Mouse (Mus musculus): ENCODE data around the gene Rsph6a. TPM values are rescaled to one million over a fixed set of nuclear protein-coding genes. Genes with fewer than 3 reads are reported as not detected.
"Not testable (repeated sequence)": the region's sequence is repeated elsewhere in the genome, so short reads cannot be mapped to it uniquely, and the experiment has no call there.

The Rsph6a gene
- polyA plus RNA-seq, 1 experiment from 2014 or later, result not detected

DNA sequence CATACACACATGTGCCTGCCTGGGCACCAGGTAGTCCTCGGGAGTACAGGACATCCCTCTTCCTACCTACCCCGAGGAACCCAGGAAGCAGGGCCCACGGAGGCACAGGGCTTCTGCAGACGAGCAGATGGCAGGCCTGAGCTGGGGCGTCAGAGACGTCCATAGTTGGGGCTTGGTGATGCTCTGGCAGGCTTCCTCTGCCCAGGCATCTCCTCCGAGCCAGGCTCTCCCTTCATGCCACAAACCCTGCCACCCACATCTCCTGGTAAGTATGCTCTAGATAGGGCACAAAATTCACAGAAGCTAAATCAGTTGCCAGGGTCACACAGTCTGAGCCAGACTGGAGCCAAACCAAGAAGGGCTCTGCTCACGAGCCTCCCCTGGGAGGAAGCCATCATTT lies 4.3 kb upstream of the Rsph6a start:
- Histone ChIP-seq H3K27ac (no peak overlapping the region), H3K4me2 (replicated peaks) (no peak overlapping the region), H3K27me3 (no peaks in the 10 kb centered on the region), H3K9me3 (no peaks in the 10 kb centered on the region), H3K36me3 (peaks cover 94% of the 10 kb centered on the region), H3K4me1 (peaks cover 11% of the 10 kb centered on the region), H3K9ac (no peak overlapping the region), H3K4me3 (no peak overlapping the region)
- ATAC-seq (ENCODE audit: low FRiP score, low read depth), result no peak
- WGBS, result 81% methylated on average over 8 of the region's 8 CpGs

DNA sequence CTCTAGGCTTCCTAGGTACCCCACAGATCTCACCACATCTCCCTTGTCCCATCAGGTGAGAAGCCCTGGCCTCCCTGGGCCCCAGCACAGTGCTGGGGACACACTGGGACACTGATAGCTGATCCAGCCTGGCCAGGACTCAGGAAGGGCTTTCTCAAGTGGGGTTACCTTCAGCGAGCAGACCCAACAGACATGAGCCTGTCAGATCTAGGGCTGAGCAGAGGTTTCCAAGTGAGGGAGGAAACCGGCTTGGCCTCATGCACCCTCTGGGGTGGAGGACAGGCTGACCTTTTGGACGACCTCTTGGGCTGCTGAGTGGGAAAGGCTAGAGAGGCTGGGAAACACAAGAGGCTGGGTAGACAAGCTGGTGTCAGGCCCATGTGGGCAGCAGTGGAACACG lies 3.3 kb upstream of the Rsph6a start:
- peaks cover 88% of the 10 kb centered on the region for H3K36me3 ChIP-seq
- WGBS, result 72% methylated on average over 4 of the region's 4 CpGs
- H3K9ac ChIP-seq, result no peak overlapping the region
- H3K4me2 ChIP-seq (replicated peaks), result no peak overlapping the region
- no peak overlapping the region for H3K4me3 ChIP-seq
- no peaks in the 10 kb centered on the region for H3K27me3 ChIP-seq
- ATAC-seq (ENCODE audit: low FRiP score, low read depth), result no peak
- H3K4me1 ChIP-seq, result peaks cover 11% of the 10 kb centered on the region
- H3K27ac ChIP-seq, result no peak overlapping the region
- no peaks in the 10 kb centered on the region for H3K9me3 ChIP-seq

DNA sequence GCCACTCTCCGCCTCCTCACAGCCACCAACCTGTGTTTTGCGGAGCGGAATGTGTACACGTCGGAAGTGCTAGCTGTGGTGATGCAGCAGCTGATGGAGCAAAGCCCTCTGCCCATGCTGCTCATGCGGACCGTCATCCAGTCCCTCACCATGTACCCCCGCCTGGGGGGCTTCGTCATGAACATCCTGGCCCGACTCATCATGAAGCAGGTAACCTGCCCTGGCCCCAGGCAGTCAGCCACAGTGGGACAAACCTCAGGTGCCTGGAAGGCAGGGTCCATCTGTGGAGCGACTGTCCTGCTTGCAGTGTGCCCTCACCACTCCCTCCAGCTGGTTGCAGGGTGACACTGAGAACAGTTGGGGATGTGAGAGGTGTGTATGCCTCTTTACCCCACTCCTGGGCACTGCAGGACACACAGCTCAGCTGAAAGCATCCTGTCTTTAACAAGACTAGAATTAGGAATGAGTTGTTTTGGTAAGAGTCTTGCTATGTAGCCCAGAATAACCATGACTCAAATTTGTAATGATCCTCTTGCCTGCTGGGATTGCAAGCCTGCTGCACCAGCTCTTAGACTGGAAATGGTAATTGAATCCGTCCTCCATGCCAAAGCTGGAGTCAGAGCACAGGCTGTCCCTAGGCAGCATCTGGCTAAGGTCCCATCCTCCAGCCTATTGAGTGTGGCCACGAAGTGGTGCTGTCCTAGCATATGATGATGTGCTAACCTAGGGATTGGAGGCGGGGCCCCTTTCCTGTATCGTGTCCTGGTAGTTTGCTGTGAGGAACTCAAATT lies 1.9 kb upstream of the Rsph6a start:
- no peak for ATAC-seq (ENCODE audit: low FRiP score, low read depth)
- Histone ChIP-seq H3K27me3 (no peaks in the 10 kb centered on the region), H3K36me3 (peaks cover 79% of the 10 kb centered on the region), H3K9ac (no peak overlapping the region), H3K4me3 (no peak overlapping the region), H3K4me2 (replicated peaks) (no peak overlapping the region), H3K9me3 (no peaks in the 10 kb centered on the region), H3K27ac (no peak overlapping the region), H3K4me1 (peaks cover 11% of the 10 kb centered on the region)
- 88% methylated on average over 15 of the region's 15 CpGs for WGBS

DNA sequence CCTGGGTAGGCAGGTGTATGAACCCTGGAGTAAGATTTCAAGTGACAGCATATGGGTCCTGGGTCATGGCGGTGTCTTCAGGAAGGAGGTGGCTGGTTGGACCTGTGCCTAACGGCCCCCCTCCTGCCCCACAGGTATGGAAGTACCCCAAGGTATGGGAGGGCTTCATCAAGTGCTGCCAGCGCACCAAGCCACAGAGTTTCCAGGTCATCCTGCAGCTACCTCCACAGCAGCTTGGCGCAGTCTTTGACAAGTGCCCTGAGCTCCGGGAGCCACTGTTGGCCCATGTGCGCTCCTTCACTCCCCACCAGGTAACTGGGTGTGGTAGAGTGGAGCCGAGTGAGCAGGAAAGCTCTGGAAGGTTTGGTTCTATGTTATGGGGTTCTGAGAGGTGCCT lies 1.4 kb upstream of the Rsph6a start:
- H3K27me3 ChIP-seq, result no peaks in the 10 kb centered on the region
- no peak overlapping the region for H3K27ac ChIP-seq
- no peak overlapping the region for H3K4me2 ChIP-seq (replicated peaks)
- H3K36me3 ChIP-seq, result peaks cover 73% of the 10 kb centered on the region
- H3K9me3 ChIP-seq, result no peaks in the 10 kb centered on the region
- no peak overlapping the region for H3K9ac ChIP-seq
- peaks cover 11% of the 10 kb centered on the region for H3K4me1 ChIP-seq
- no peak overlapping the region for H3K4me3 ChIP-seq
- ATAC-seq (ENCODE audit: low FRiP score, low read depth), result no peak
- WGBS, result 93% methylated on average over 7 of the region's 7 CpGs

DNA sequence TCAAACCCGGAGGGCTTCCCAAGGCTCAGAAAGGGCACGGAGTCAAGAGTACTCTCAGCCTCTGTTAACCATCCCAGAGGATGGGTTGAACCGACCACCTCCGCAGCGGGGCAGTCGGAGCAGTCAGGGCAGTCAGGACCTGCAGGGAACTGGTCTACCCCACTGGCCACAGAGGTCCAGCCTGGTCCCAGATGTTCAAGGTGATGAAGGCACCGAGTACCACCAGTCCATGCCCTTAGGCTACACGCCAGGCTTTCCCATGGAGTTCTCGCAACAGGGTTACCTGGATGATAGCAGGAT lies 237 bp downstream of the Rsph6a start:
- H3K9ac ChIP-seq, result no peak overlapping the region
- peak overlapping the region; percentile 7; the same call in 1 of the 2 replicates for H3K4me3 ChIP-seq
- H3K27ac ChIP-seq, result no peak overlapping the region
- WGBS, result 65% methylated on average over 9 of the region's 9 CpGs
- peak overlapping the region; percentile 53 for H3K4me2 ChIP-seq (replicated peaks)
- peaks cover 11% of the 10 kb centered on the region for H3K4me1 ChIP-seq
- peak; percentile 22; the same call in 1 of the 2 replicates for ATAC-seq (ENCODE audit: low FRiP score, low read depth)
- H3K9me3 ChIP-seq, result no peaks in the 10 kb centered on the region
- H3K36me3 ChIP-seq, result peaks cover 57% of the 10 kb centered on the region
- no peaks in the 10 kb centered on the region for H3K27me3 ChIP-seq

DNA sequence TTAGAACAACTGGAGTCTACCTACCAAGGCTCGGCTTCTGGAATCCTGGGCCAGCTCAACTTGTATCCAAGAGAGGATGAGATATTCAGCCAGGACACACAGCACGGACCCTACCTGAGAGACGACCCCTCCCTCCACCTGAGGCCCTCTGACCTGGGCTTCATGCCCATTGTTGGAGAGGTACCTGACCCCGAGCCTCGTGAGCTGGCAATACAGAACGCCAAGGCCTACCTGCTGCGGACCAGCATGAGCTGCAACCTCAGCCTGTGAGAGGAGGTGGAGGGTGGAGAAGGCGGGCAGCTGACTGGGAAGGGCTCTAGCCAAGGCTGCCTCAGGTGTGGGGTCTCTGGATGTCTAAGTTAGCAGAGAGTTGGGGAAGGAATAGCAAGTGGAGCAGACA lies 618 bp downstream of the Rsph6a start:
- no peak for ATAC-seq (ENCODE audit: low FRiP score, low read depth)

DNA sequence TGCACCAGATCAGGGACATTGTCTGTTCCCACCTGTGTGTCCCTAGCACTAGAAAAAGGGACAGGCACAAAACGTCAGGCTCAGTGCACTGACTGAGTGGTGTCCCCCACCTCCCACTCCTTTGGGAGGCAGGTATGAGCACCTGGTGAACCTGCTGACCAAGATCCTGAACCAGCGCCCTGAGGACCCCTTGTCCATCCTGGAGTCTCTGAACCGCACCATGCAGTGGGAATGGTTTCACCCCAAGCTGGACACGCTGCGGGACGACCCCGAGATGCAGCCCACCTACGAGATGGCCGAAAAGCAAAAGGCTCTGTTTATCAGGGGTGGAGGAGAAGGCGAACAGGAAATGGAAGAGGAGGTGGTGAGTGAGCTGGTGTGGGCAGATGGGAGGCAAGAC lies 2.9 kb downstream of the Rsph6a start:
- Histone ChIP-seq H3K4me2 (replicated peaks) (no peak overlapping the region), H3K9me3 (no peaks in the 10 kb centered on the region), H3K4me3 (no peak overlapping the region), H3K9ac (no peak overlapping the region), H3K27me3 (no peaks in the 10 kb centered on the region), H3K27ac (no peak overlapping the region), H3K36me3 (peaks cover 31% of the 10 kb centered on the region), H3K4me1 (peaks cover 11% of the 10 kb centered on the region)
- no peak for ATAC-seq (ENCODE audit: low FRiP score, low read depth)
- WGBS, result 90% methylated on average over 10 of the region's 10 CpGs

More for the DNA sequence above, 618 bp downstream of the Rsph6a start:
- H3K36me3 ChIP-seq, result peaks cover 53% of the 10 kb centered on the region
- no peak overlapping the region for H3K4me2 ChIP-seq (replicated peaks)
- no peak overlapping the region for H3K4me3 ChIP-seq
- no peak overlapping the region for H3K27ac ChIP-seq
- 87% methylated on average over 8 of the region's 8 CpGs for WGBS
- no peaks in the 10 kb centered on the region for H3K9me3 ChIP-seq
- no peak overlapping the region for H3K9ac ChIP-seq
- H3K4me1 ChIP-seq, result peaks cover 11% of the 10 kb centered on the region
- no peaks in the 10 kb centered on the region for H3K27me3 ChIP-seq

DNA sequence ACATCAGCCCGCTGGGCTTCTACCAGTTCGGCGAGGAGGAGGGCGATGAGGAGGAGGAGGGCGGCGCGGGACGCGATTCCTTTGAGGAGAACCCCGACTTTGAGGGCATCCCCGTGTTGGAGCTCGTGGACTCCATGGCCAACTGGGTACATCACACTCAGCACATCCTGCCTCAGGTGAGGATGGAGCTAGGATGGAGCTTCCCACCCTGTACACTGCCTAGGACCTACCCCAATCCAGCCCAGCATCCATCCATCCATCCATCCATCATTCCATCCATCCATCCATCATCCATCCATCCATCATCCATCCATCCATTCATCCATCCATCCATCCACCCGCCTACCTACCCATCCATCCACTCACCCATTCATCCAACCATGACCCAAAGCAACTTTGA lies 11.4 kb downstream of the Rsph6a start:
- Histone ChIP-seq H3K36me3 (no peaks in the 10 kb centered on the region), H3K27ac (no peak overlapping the region), H3K4me1 (no peaks in the 10 kb centered on the region; the same call in 1 of the 2 replicates), H3K4me3 (peak overlapping the region; percentile 24), H3K27me3 (peaks cover 49% of the 10 kb centered on the region), H3K4me2 (replicated peaks) (peak overlapping the region; percentile 48), H3K9ac (peak overlapping the region; percentile 26; the same call in 1 of the 2 replicates), H3K9me3 (peaks cover 8% of the 10 kb centered on the region; the same call in 1 of the 2 replicates)
- 53% methylated on average over 13 of the region's 13 CpGs for WGBS
- ATAC-seq (ENCODE audit: low FRiP score, low read depth), result no peak

DNA sequence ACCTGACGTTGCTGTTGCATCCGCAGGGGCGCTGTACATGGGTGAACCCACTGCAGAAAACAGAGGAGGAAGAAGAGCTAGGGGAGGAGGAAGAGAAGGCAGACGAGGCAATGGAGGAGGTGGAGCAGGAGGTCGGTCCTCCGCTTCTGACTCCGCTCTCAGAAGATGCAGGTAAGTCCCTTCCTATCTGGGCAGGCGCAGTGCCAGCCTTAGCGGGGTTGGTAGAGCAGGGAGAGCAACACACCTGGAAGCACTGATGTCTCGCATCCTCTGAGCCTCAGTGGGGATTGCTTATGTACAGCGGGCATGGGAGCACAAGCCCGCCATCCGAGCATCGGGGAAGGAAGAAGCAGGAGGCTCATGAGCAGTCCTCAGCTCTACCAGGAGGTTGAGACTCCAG lies 12.6 kb downstream of the Rsph6a start:
- Histone ChIP-seq H3K4me3 (no peak overlapping the region), H3K9ac (no peak overlapping the region), H3K27ac (no peak overlapping the region), H3K36me3 (no peaks in the 10 kb centered on the region), H3K9me3 (peaks cover 8% of the 10 kb centered on the region; the same call in 1 of the 2 replicates), H3K4me1 (no peaks in the 10 kb centered on the region; the same call in 1 of the 2 replicates), H3K27me3 (peaks cover 49% of the 10 kb centered on the region), H3K4me2 (replicated peaks) (no peak overlapping the region)
- WGBS, result 45% methylated on average over 14 of the region's 14 CpGs
- ATAC-seq (ENCODE audit: low FRiP score, low read depth), result no peak

DNA sequence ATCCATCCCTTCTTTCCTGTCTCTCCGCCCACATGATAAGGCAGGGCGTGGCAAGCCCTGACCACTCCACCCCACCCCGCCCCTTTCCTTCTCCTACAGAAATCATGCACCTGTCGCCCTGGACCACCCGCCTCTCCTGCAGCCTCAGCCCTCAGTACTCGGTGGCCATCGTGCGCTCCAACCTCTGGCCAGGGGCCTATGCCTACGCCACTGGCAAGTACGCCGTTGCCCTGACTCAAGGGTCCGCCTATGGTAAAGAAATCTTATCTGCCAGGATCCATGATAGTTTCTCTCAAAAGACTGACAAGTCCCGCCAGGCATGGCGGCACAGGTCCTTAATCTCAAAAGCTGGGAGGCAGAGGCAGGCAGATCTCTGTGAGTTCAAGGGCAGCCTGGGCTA lies 13.4 kb downstream of the Rsph6a start:
- no peak overlapping the region for H3K27ac ChIP-seq
- no peaks in the 10 kb centered on the region; the same call in 1 of the 2 replicates for H3K4me1 ChIP-seq
- peaks cover 49% of the 10 kb centered on the region for H3K27me3 ChIP-seq
- peaks cover 8% of the 10 kb centered on the region; the same call in 1 of the 2 replicates for H3K9me3 ChIP-seq
- H3K36me3 ChIP-seq, result no peaks in the 10 kb centered on the region
- H3K4me3 ChIP-seq, result no peak overlapping the region
- no peak for ATAC-seq (ENCODE audit: low FRiP score, low read depth)
- H3K9ac ChIP-seq, result no peak overlapping the region
- H3K4me2 ChIP-seq (replicated peaks), result no peak overlapping the region
- 67% methylated on average over 11 of the region's 14 CpGs for WGBS

DNA sequence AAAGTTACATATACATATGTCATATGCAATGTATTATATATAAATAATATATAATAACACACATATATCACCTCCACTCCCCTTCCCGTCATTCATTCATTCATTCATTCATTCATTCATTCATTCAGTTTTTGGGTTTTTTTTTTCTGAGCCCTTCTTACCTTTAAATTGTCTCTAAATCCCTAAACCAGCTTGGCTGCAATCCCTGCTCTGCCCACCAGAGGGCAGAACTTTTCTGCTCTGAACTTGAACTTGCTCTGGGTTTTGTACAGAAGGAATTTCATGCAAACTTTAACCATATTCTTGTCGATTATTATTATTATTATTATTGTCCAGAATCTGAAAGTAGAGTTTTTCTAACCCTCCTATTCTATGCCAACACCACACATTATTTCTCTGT lies 14.2 kb downstream of the Rsph6a start:
- no peak overlapping the region for H3K4me2 ChIP-seq (replicated peaks)
- 3% methylated on average over 2 of the region's 2 CpGs for WGBS
- H3K4me1 ChIP-seq, result no peaks in the 10 kb centered on the region; the same call in 1 of the 2 replicates
- H3K4me3 ChIP-seq, result no peak overlapping the region
- peaks cover 43% of the 10 kb centered on the region for H3K27me3 ChIP-seq
- ATAC-seq (ENCODE audit: low FRiP score, low read depth), result no peak
- H3K9me3 ChIP-seq, result peaks cover 8% of the 10 kb centered on the region; the same call in 1 of the 2 replicates
- H3K27ac ChIP-seq, result no peak overlapping the region
- H3K9ac ChIP-seq, result no peak overlapping the region
- H3K36me3 ChIP-seq, result no peaks in the 10 kb centered on the region

DNA sequence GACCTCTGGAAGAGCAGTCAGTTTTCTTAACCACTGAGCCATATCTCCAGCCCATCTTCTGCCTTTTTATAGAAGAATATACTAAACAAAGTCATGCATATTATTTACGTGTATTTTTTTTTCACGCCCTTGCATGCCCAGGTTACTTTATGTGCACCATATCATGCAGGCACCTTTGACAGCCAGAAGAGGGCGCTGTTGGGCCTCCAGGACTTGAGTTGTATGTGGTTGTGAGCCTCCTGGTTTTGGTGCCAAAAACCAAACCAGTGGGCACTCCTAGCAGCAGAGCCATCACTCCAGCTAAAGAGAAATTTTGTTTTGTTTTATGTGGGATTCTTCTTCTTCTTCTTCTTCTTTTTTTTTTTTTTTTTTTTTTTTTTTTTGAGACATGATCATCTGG lies 15.0 kb downstream of the Rsph6a start:
- Histone ChIP-seq H3K4me2 (replicated peaks) (no peak overlapping the region), H3K27me3 (peaks cover 35% of the 10 kb centered on the region), H3K36me3 (no peaks in the 10 kb centered on the region), H3K27ac (no peak overlapping the region), H3K4me1 (no peaks in the 10 kb centered on the region; the same call in 1 of the 2 replicates), H3K9me3 (peaks cover 8% of the 10 kb centered on the region; the same call in 1 of the 2 replicates), H3K4me3 (no peak overlapping the region), H3K9ac (no peak overlapping the region)
- ATAC-seq (ENCODE audit: low FRiP score, low read depth), result no peak
- 50% methylated on average over 3 of the region's 3 CpGs for WGBS

DNA sequence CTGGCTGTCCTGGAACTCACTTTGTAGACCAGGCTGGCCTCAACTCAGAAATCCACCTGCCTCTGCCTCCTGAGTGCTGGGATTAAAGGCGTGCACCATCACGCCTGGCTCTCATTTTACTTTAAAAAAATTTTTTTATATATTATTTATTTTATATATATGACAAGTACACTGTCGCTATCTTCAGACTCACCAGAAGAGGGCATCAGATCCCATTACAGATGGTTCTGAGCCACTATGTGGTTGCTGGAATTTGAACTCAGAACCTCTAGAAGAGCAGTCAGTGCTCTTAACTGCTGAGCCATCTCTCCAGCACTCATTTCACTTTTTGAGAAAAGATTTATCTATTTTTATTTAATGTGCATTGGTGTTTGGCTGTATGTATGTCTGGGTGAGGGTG lies 16.5 kb downstream of the Rsph6a start:
- not testable (repeated sequence) for H3K4me1 ChIP-seq; ATAC-seq (ENCODE audit: low FRiP score, low read depth); H3K9me3 ChIP-seq; H3K27ac ChIP-seq; H3K9ac ChIP-seq; H3K4me3 ChIP-seq; H3K4me2 ChIP-seq (replicated peaks); H3K36me3 ChIP-seq
- H3K27me3 ChIP-seq, result peaks cover 20% of the 10 kb centered on the region
- WGBS, result 57% methylated on average over 3 of the region's 3 CpGs
